Mouse (Mus musculus) erythroblast, embryonic 14.5 days (primary cell): ENCODE results near the gene Chst11.

Experiments used
- GATA1 ChIP-seq: IDR thresholded peaks from 2 replicates; pipeline ENCODE4 v1.6.1; 2012; ENCODE audit warnings: low read length, inconsistent platforms, mixed read lengths
- TAL1 ChIP-seq: IDR thresholded peaks from 3 replicates; pipeline ENCODE4 v1.6.1; 2012; ENCODE audit warnings: low read length, inconsistent platforms, mixed read lengths

GRCm38 (mm10) chr10:83102745-83103144 lies 117.4 kb downstream of the Chst11 start:
- no peak for TF ChIP-seq GATA1
- no peak for TF ChIP-seq TAL1
